Mouse (Mus musculus) midbrain, embryonic 16.5 days (tissue): ENCODE data around the gene Cd96. TPM values are rescaled to one million over a fixed set of nuclear protein-coding genes. Genes with fewer than 3 reads are reported as not detected.

Source experiments
- ATAC-seq: fragments of 200-750 bp; cut with Nextera tagmentation; 2 replicates; pipeline ENCODE4 v1.8.0; 2017; ENCODE audit warnings: moderate TSS enrichment
- H3K27ac ChIP-seq: fragments of 300-500 bp; sonication (generic); 2 replicates; pipeline ENCODE4 v1.5.1; 2014; ENCODE audit warnings: mild to moderate bottlenecking, low read length, mixed read lengths
- H3K27me3 ChIP-seq: fragments of 300-500 bp; sonication (generic); 2 replicates; pipeline ENCODE4 v1.6.1; 2014; ENCODE audit warnings: low read depth, low read length, mixed read lengths; ENCODE audit not compliant: control insufficient read depth, insufficient read depth
- H3K36me3 ChIP-seq: fragments of 300-500 bp; sonication (generic); 2 replicates; pipeline ENCODE4 v1.6.1; 2014; ENCODE audit warnings: mild to moderate bottlenecking, low read length, moderate library complexity, mixed read lengths; ENCODE audit not compliant: control insufficient read depth, insufficient read depth
- H3K4me1 ChIP-seq: fragments of 300-500 bp; sonication (generic); 2 replicates; pipeline ENCODE4 v1.6.1; 2014; ENCODE audit warnings: mild to moderate bottlenecking, low read length, mixed read lengths; ENCODE audit not compliant: control insufficient read depth, insufficient read depth
- H3K4me2 ChIP-seq: fragments of 300-500 bp; sonication (generic); 2 replicates; pipeline ENCODE4 v1.6.1; 2014; ENCODE audit warnings: mild to moderate bottlenecking, low read length, mixed read lengths
- H3K4me3 ChIP-seq: fragments of 300-500 bp; sonication (generic); 2 replicates; pipeline ENCODE4 v1.5.1; 2014; ENCODE audit warnings: low read depth, mild to moderate bottlenecking, low read length, moderate library complexity, mixed read lengths
- H3K9ac ChIP-seq: fragments of 300-500 bp; sonication (generic); 2 replicates; pipeline ENCODE4 v1.6.1; 2014; ENCODE audit warnings: low read depth, low read length, mixed read lengths
- H3K9me3 ChIP-seq: fragments of 300-500 bp; sonication (generic); replicated peaks from 2 replicates; pipeline ENCODE4 v1.6.1; 2014; ENCODE audit warnings: mild to moderate bottlenecking, low read length, mixed read lengths; ENCODE audit not compliant: control insufficient read depth, poor library complexity, severe bottlenecking
- WGBS: fragments of 180-500 bp; shearing (Covaris S2); extraction: QIAGEN DNeasy Blood & Tissue Kit; methylation state at CpG from one replicate; pipeline ENCODE4 v1.1.7; 2014; 5-methylcytosine and 5-hydroxymethylcytosine counted together
- polyA plus RNA-seq: library from polyadenylated mRNA; unstranded; fragments of >200 nt; fragmentation: Nextera tagmentation; extraction: Ambion mirVana; gene quantifications from 2 replicates; pipeline ENCODE4 v1.2.1, GENCODE M21; 2015

The Cd96 gene
- polyA plus RNA-seq, 1 experiment from 2014 or later, result 0.10 TPM

DNA sequence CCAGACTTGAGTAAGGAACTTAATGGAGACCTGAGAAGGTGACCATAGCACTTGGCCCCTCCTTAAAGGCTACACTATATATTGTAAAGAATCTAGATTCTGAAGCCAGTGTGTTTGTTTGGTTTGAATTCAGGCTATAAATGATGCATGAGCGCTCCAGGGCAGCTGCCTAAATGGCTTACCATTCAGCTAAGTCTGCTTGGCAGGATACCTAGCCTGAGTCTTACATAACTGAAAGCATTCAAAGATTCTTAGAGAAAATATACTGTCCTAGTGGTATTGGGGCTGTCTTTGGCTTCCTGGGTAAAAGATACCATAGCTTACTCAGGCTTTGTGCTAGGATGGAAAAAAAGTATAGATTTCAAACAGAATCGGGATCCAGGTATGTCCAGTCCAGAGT is 98.7 kb downstream of the Cd96 start:
- Histone ChIP-seq H3K4me2 (no peak overlapping the region), H3K27me3 (no peaks in the 10 kb centered on the region), H3K9me3 (no peaks in the 10 kb centered on the region), H3K4me3 (no peak overlapping the region), H3K4me1 (no peaks in the 10 kb centered on the region), H3K36me3 (no peaks in the 10 kb centered on the region), H3K27ac (no peak overlapping the region), H3K9ac (no peak overlapping the region)
- ATAC-seq, result no peak
- WGBS, result 82% methylated on average over 2 of the region's 2 CpGs

DNA sequence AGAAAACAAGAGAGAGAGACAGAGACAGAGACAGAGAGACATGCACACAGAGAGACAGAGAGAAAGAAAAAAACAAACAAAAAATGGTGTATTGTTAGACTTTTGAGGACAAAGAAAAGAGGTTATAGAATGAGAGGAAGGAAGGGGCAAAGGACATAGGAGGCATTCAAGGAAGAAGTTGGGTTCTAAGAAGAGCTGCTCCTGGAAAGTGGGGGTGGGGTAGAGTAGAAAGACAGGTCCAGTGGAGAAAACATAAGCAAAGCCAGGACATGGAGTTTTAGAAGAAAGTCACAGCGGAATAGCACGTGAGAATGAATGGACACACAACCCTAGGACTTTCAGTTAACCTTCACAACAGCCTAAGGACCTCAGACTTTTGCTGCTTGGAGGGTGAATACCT is 99.7 kb downstream of the Cd96 start:
- Histone ChIP-seq H3K27ac (no peak overlapping the region), H3K4me1 (no peaks in the 10 kb centered on the region), H3K4me3 (no peak overlapping the region), H3K9ac (no peak overlapping the region), H3K27me3 (no peaks in the 10 kb centered on the region), H3K4me2 (no peak overlapping the region), H3K9me3 (no peaks in the 10 kb centered on the region), H3K36me3 (no peaks in the 10 kb centered on the region)
- 87% methylated on average over 2 of the region's 2 CpGs for WGBS
- no peak for ATAC-seq

- no peak for ATAC-seq
- no peak overlapping the region for H3K4me3 ChIP-seq
- H3K9ac ChIP-seq, result no peak overlapping the region
- no peaks in the 10 kb centered on the region for H3K36me3 ChIP-seq
- H3K27ac ChIP-seq, result no peak overlapping the region
- no peaks in the 10 kb centered on the region for H3K27me3 ChIP-seq
- H3K4me1 ChIP-seq, result no peaks in the 10 kb centered on the region
- H3K9me3 ChIP-seq, result no peaks in the 10 kb centered on the region
- WGBS, result 83% methylated on average over 4 of the region's 4 CpGs
- H3K4me2 ChIP-seq, result no peak overlapping the region
Observed at GRCm38 (mm10) chr16:46019799-46020198, 100.3 kb downstream of the Cd96 start.

GRCm38 (mm10) chr16:46019359-46019758 is 100.7 kb downstream of the Cd96 start:
- H3K9ac ChIP-seq, result no peak overlapping the region
- no peak for ATAC-seq
- no peak overlapping the region for H3K4me2 ChIP-seq
- H3K4me1 ChIP-seq, result no peaks in the 10 kb centered on the region
- H3K4me3 ChIP-seq, result no peak overlapping the region
- no peaks in the 10 kb centered on the region for H3K36me3 ChIP-seq
- 89% methylated on average over 1 of the region's 1 CpGs for WGBS
- H3K9me3 ChIP-seq, result no peaks in the 10 kb centered on the region
- no peaks in the 10 kb centered on the region for H3K27me3 ChIP-seq
- H3K27ac ChIP-seq, result no peak overlapping the region

DNA sequence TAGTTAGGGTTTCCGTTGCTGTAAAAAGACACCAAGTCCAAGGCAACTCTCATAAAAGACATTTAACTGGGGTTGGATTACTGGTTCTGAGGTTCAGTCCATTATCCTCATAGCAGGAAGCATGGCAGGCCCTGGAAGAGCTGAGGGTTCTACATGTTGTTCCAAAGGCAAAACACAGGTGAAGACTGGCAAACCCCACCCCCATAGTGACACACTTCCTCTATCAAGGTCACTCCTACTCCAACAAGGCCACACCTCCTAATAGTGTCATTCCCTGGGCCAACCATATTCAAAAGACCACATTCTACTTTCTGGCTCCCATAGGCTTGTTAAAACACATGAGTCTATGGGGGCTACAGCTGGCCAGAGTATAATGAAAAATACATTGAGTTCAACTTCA is 108.4 kb downstream of the Cd96 start:
- 96% methylated on average over 1 of the region's 1 CpGs for whole genome bisulfite sequencing
- Histone ChIP-seq H3K4me2 (no peak overlapping the region), H3K9ac (no peak overlapping the region), H3K9me3 (no peaks in the 10 kb centered on the region), H3K27me3 (no peaks in the 10 kb centered on the region), H3K4me3 (no peak overlapping the region), H3K27ac (no peak overlapping the region), H3K4me1 (peaks cover 20% of the 10 kb centered on the region), H3K36me3 (no peaks in the 10 kb centered on the region)
- ATAC-seq, result no peak

DNA sequence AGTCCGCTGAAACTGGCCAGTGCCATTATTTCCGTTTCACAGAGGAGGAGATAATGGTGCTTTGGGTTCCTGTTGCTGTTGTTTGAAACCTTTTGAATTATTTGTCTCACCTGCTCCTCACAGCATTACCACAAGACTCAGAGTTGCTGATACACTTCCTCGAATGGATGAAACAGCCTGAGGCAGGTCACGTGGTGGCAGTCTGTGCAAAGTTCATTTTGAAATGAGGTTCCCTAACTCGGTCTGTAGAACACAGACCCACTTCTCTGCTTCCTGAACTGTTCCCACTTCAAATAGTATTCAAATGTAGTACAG is 109.2 kb downstream of the Cd96 start:
- Histone ChIP-seq H3K4me2 (peak overlapping the region; percentile 83), H3K9ac (peak overlapping the region; percentile 65), H3K27ac (peak overlapping the region; percentile 75), H3K36me3 (no peaks in the 10 kb centered on the region), H3K4me3 (peak overlapping the region; percentile 67), H3K4me1 (peaks cover 20% of the 10 kb centered on the region), H3K27me3 (no peaks in the 10 kb centered on the region), H3K9me3 (no peaks in the 10 kb centered on the region)
- peak; percentile 2; the same call in 1 of the 2 replicates for ATAC-seq
- WGBS, result 7% methylated on average over 5 of the region's 5 CpGs

- peak within 1 kb of the TSS; percentile 75 for H3K27ac ChIP-seq
- H3K36me3 ChIP-seq, result no peaks in the 10 kb centered on the region
- under 1% methylated on average over 37 of the region's 39 CpGs for WGBS
- no peaks in the 10 kb centered on the region for H3K27me3 ChIP-seq
- ATAC-seq, result peak; percentile 99
- peak within 1 kb of the TSS; percentile 67 for H3K4me3 ChIP-seq
- peak within 1 kb of the TSS; percentile 65 for H3K9ac ChIP-seq
- no peaks in the 10 kb centered on the region for H3K9me3 ChIP-seq
- H3K4me2 ChIP-seq, result peak within 1 kb of the TSS; percentile 83
- H3K4me1 ChIP-seq, result peaks cover 20% of the 10 kb centered on the region
Observed at GRCm38 (mm10) chr16:46010153-46010905, 109.7 kb downstream of the Cd96 start, which contains the start of gene Plcxd2. TSS of gene Plcxd2 (minus strand) at chr16:46010218.

DNA sequence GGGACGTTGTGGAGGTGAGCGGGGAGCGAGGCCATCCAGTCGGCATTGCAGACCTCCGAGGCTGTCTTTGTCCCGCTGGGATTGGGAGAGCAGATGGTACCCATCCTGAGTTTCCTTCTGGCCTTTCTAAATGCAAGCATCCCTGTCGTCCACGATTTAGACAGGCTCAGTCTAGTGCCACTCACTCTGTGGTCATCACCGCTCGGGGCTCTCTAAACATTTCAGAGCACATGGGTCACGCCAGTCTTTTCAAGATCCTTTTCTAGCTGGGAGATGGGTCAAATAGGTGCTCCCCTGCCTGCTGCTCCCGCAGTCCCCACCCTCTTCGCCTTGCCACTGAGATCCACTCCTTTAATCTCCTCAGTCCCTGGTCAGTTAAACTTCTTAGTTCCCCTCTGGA is 110.3 kb downstream of the Cd96 start:
- no peaks in the 10 kb centered on the region for H3K9me3 ChIP-seq
- H3K4me1 ChIP-seq, result peaks cover 20% of the 10 kb centered on the region
- peak overlapping the region; percentile 73 for H3K27ac ChIP-seq
- H3K4me3 ChIP-seq, result peak overlapping the region; percentile 67
- peak overlapping the region; percentile 65 for H3K9ac ChIP-seq
- H3K4me2 ChIP-seq, result peak overlapping the region; percentile 83
- H3K27me3 ChIP-seq, result no peaks in the 10 kb centered on the region
- WGBS, result 0% methylated on average over 13 of the region's 13 CpGs
- ATAC-seq, result no peak; the same call in none of the 2 replicates
- no peaks in the 10 kb centered on the region for H3K36me3 ChIP-seq

- H3K9ac ChIP-seq, result peak overlapping the region; percentile 65
- H3K9me3 ChIP-seq, result no peaks in the 10 kb centered on the region
- H3K27ac ChIP-seq, result no peak overlapping the region
- H3K36me3 ChIP-seq, result no peaks in the 10 kb centered on the region
- H3K27me3 ChIP-seq, result no peaks in the 10 kb centered on the region
- 70% methylated on average over 3 of the region's 3 CpGs for WGBS
- peak overlapping the region; percentile 83 for H3K4me2 ChIP-seq
- no peak for ATAC-seq
- H3K4me1 ChIP-seq, result peaks cover 20% of the 10 kb centered on the region
- peak overlapping the region; percentile 67 for H3K4me3 ChIP-seq
Observed at GRCm38 (mm10) chr16:46008766-46009165, 111.3 kb downstream of the Cd96 start.
